Mouse (Mus musculus) right cerebral cortex, postnatal 4 days (tissue): Measurements from ENCODE around the gene Uggt1.

Experiments
- DNase-seq: peaks from one replicate; pipeline ENCODE4 v3.0.0-alpha.2; 2022

Uggt1 gene

DNA sequence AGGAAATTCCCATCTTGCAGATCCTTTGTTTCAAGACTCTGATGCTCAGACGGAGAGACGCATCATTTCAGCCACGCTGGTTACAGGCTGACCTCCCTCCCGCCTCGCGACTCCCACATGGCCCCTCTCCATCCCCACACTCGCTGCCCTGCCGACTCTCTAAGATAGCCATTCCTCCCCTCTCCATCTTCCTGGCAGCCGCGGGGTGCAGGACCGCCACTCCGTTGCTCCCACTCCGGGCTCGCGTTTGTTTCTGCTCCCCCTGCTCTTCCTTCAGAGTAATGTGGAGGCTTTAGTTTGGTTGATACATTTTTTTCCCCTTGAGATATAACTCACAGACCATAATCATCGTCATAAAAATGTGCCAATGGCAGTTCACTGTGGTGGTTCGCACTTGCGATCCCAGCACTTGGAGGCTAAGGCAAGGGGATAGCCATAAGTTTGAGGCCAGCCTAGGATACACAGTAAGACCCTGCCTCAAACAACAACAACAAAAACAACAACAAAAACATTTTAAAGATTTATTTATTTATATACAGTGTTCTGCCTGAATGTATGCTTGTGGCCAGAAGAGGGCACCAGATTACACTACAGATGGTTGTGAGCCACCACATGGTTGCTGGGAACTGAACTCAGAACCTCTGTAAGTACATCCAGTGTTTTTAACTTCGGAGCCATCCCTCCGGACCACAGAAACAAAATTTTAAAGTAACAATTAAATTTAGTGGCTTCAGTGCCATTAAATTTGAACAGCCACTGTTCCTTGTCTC is 11.5 kb upstream of the Uggt1 start:
- no peak for DNase-seq

DNA sequence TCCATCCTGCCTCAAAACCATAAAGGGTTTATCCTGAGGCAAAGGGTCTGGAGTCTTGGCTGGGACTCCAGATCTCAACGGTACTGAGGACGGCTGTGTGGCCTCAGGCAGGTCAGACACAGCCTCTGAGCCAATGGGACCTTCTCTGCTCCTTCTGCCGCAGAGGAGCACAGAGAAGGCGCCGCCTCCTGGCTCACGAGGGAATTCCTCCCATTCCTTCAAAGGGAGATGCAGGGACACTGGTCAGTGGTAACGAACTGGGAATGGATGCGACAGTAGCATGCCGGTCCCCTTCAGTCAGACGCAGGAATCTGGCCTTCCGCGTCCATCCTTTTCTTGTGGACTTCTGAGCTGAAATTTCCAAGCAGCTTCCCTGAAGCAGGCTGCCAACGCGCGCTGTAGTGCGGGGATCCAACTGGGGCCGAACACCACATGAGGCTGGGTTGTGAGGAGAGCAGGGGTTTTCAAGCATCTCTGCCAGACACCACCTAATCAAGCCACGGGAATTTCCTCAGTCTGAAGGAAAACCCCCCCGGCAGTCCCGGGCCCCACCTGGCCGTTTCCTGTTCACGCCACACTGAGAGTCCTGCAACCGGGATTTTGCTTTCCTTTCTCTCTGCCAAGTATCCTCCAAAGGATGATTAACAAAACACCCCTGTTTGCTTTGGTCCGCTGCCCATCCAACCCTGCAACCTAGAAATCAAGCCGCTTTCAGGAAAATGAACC is 10.3 kb upstream of the Uggt1 start:
- peak; percentile 40 for DNase-seq

DNA sequence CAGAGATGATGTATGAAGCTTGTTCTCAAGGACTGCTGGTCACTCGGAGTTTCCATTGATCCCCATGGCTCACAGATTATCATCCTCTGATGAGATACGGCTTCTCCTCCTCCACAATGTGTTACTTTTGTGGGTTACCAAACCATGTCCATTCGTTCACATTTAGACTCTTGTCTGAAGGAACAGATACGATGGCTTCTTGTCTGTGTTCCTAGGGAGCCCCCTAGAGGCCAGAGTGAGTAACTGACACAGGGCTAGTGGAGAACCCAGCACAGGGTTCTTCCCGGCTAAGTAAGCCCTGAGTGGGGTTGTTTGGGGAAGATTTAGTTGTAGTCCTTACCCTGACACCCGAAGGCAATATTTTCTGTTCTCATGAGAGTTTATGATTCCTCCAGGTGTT is 8.3 kb upstream of the Uggt1 start:
- DNase-seq, result peak; percentile 40

DNA sequence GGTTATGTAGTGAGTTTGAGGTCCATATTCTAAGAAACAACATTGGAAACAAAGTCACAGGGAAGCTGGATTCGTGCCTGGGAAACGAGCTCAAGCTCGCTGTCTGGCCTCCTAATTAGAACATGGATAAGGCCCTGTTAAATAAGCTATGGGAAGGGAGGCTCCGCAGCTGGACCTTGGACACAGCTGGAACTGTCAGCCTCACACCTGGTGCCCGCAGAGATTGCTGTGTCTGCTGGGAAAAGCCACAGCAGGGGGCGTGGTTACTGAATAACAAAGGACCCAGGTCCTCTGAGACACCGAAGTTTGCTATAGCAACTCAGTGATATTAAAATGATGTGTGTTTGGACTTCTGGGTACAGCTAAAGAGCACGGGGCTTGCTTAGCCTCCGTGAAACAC is 6.9 kb upstream of the Uggt1 start:
- DNase-seq, result no peak

DNA sequence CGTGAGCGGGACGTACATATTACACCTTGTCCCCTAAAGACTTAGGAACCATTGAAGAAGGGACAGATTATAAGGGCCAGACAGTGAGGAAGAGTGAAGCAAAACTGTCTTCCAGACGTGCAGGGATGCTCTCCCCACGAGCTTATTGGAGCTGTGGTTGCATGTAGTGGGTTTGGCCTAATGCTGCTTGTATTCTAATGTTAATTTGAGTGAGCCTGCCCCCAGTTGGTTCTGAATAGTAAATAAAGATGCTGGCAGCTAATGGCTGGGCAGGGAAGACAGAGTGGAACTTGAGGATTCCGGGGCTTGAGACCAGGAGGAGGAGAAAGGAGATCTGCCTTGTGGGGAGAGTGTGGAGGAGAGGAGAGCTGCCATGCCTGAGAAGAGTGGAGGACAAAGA is 2.2 kb upstream of the Uggt1 start:
- DNase-seq, result no peak

DNA sequence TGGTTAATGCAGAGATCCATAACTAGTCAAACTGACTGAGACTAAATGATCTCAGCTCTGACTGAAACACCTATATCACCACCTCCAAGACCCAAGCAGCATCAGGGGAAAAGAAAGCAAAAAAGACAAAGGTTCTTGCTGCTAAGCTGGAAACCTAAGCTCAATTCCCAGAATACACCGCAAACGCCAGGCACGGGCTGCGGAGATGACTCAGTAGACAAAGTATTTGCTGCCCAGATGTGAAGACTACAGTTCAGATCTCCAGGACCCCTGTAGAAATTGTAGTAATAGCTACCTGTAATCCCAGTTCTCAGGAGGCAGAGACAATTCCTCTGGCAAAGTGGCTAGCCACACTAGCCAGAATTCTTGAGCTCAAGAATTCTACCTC is 302 bp upstream of the Uggt1 start:
- DNase-seq, result no peak

DNA sequence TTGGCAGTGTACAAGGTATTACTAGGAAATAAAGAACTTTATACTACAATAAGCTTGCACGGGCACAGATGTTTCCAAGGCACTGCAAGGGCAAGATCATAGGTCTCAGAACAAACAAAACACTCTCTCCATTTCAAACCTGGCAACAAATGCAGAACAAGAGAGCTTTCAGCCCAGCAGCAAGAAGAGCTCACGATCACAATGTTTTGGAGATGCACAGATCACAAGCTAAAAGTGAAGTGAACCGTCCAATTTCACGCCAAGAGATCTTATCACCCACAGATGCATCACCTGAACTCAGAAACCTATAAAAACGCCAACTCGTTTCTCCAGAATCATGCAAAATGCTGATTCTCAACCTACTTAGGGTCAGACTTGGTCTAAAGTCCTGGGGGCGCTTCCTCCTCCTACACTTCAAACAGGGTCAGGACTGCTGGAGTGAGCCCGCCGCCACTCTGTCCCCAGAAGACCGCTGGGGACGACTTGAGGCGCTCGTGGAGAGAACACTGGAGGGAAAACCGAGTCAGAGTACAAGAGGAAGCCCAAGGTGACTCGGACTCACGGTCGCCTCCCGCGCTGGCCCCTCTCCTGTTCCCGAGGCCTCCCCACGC is 968 bp downstream of the Uggt1 start:
- DNase-seq, result no peak

DNA sequence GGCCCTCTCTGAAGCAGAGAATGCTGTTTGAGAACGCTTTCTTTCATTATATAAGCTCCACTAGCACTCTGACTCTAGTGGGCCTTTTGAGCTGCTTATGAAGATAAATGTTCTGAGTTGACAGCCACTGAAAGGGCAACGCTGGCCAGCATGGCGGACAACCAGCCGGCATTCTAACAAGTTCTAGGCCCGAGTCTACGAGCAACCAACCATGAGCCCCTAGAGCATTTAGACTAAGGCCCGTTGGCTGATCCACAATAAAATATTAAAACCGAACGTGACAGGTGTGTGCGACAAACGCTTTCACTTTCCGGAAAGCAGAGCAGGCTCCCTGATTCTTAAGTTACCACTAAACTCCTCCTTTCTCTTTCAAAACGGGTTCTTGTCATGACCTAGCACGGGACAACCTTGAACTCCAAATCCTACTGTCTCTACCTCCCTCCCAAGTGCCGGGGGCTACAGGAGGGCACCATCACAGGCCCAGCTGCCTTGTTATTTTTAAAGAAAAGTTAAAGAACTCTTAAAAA is 2.6 kb downstream of the Uggt1 start:
- DNase-seq, result no peak

DNA sequence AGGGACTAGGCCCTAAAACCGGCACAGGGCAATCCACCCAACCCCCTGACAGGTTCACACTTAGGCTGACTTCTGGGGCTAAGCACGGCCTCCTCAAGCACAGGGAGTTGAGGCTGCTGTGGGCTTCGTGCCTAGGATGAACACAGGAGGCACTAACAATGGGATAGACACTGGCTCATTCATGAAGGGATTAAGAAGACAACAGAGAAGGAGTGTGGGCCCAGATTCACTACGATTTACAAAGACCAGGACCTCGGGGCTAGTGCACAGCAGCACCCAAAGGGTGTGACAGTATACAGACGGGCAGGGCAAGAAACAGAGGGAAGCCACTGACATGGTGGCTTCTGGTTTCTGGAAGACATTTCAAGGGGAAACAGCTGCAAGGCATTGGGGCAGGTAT is 4.3 kb downstream of the Uggt1 start:
- DNase-seq, result no peak

DNA sequence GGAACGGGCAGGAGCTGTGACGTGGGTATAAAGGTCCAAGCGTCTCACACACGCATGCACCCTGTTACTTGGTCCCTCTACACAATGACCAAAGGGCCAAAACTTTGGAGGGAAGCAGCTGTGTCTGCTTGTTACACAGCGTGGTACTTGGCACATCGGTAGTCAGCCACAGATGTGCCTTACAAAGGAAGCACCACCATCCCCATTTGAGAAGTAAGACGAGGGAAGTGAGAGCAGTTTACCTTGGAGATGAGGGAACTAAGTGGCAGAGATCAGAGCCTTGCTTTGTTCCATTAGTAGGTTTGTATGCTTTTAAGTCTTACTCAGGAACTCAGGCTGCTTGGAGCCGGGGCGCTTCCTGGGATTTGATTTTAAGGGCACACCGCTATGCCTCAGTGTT is 5.1 kb downstream of the Uggt1 start:
- no peak for DNase-seq

DNA sequence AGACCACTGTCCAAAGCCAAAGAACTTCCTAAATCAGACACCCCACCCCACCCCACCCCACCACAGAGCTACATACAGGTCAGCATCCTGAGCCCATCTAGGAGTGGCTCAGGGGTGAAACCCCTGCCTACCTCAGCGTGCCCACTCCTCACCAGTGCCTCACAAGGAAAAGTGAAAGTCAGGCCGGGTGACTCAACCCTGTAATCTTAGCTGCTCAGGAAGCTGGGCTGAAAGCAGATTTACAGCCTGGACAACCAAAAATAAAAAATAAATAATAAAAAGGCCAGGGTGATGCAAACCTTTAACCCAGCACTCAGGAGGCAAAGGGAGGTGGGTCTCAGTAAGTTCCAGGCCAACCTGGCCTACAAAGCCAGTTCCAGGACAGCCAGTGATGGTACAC is 8.7 kb downstream of the Uggt1 start:
- no peak for DNase-seq

DNA sequence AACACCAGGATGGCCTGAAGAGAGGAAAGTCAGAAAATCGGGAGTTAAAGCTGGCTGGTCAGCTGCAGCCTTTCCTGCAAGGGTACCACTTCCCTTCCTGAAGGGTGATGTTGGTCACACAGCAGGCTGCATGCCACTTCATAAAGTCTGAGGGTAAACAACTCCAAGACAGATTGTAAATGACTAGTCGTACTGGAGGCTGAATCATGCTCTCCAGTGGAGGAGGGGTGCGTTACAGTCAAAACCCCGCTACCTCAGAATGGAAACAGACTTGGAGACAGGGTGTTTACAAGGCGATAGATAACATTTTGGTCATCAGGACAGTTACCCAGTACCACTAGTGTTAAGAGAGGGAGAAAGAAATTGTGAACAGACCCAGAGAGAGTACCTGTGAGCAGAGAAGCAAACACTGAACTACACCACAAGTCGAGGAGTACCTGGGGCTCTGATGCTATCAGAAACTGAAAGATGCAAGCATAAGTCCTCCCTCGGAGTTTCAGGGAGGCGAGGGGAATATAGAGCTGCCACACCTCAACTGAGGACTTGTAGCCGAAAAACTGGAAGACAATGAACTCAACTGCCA is 9.4 kb downstream of the Uggt1 start:
- no peak for DNase-seq

DNA sequence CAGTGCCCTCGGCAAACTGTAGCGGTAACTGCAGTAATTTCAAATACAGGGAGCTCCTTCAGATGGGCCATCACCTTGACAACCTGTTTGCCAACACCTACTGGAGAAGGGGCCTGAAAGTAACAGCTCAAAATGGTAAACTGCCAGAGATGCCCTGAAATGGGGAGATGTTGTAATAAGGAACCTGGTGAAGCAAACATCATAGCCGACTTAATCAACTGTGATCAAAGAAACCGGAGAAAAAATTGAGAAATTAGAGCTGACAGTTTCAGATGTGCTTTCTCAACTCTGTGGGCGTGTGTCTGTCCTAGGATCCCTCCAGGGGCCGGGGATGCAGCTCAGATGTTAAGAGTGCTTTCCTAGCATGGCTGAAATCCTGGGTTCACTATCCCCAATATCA is 11.3 kb downstream of the Uggt1 start:
- DNase-seq, result no peak

DNA sequence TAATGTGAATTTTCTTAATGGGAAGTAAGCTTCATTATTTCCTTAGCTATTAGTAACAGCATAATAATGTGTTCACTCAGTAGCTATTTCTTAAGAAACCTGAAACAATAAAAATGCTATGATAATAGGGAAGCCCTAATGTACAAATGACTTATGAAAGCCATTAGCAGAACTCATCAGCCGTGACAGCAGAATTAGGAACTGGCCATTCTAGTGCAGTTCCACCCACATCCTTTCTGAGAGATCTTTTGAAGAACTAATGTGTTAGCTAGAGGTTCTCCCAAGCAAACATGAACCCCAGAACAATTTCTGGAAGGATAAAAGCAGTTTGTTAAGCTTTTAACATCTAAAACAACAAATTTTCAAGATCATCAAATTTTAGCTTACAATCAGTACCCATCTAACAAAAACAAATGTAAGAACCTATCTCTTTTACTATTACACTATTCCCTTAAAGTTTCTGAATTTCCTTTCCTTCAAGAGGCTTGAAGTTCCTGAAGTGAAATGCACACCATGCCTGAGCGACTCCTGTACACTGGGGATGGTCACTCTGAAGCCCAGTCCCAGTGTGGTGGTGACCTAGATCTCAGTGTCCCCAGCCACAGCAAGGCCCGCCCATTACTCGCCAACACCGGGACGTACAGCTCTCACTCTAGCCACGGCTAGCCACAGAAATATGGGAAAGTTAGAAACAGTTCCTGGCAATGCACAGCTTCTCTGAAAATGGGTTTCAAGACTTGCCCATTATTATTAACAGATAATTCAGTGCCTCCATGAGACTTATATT is 13.4 kb downstream of the Uggt1 start:
- no peak for DNase-seq

DNA sequence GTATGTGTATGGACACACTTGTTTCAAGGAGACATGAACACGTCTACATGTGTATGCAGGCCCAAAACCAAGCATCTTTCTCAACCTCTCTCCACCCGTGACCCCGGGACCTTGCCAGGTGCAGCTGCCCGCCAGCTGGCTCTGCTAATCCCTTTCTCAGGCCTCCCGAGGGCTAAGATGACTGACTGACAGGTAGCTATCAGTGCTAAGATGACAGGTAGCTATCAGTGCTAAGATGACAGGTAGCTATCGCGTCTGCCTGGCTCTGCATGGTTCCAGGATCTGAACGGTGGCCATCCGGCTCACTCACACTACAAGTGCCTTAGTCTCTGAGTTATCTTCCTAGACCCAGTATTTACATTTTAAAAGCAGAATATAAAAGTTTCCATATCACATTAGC is 16.1 kb downstream of the Uggt1 start:
- no peak for DNase-seq

DNA sequence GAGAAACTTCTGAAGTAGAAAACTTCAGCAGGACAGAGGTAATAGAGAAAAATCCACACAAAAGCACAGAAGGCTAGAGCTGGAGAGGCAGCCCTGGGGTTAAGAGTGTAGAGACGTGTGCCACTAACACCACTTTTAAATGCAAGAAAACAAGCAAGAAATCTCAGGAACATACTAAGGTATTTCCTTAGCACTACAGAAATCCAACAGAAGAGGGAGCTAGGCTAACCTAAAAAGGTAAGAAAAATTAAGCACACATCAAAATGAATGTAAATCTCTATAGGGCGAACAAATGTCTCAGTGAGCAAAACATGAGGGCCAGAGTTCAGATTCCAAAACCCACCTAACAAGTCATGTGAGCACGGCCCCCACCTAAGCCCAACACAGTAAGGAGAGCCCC is 19.9 kb downstream of the Uggt1 start:
- DNase-seq, result no peak

DNA sequence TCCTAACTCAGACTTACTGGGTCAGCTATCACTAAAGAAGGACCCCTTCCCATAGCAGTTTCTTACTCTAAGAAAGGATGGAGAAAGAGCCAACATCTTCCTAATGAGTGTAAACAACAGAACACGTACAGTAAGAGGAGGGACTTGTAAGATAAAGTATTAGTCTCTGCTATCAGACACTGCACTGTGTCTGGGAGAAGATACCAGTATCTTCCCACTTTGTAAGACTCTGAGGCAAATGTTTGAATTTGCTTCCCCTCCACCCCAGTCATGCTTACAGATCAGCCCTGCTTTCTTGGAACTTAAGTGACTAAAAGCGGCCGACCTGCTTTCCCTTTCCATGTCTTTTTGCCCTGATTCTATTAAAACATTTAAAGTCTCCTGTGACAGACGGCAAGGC is 30.2 kb downstream of the Uggt1 start:
- no peak for DNase-seq

DNA sequence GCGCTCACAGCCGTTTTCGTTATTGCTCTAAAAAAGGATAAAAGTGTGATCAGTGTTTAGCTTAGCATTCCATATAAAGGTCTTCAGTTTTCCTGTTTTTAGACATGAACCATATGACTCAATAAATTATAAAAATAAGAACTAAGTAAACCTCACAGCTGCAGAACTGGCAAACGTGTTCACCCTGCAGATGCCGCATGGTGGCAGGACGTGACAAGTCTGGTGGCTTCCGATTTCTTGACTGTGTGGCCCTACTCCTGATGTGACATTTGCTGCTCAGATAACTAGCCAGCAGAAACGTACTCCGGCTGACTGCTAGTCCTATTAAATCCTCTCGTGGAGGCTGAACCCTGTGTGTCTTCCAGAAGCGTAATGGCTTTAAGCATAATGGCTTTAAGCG is 42.8 kb downstream of the Uggt1 start:
- DNase-seq, result no peak

DNA sequence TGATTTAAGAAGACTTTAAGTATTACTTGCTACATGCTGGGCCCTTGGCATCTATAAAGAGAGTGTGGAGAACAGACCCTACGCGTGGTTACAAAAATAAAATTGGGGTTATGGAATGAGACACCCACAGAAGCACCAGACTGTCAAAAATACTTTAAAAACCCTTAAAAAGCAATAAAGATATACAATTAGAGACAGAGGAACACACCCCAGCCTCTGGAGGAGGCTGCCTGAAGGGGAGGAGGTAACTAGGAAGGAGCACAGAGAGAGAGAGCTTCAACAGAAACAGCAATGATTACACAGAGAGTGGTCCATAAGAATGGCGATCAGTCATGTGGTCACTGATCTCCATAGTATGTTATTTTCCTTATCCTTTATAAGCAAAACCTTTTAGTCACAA is 50.0 kb downstream of the Uggt1 start:
- no peak for DNase-seq

DNA sequence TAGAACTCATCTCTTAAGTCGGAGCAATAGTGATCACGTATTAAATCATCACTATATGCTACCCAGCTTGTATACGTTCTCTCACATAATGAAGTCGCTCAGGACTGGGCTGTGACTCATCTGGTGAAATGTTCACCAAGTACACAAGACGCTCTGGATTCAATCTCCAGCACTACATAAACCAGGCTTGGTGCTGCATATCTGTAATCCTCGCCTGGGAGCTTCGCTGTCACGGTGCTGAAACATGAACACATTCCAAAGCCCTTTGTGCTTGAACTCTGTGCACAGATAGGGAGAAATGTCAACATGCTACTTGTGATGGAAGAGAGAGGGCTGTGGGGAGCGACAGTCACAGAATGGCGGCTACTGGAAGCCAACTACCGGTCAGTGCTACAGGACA is 52.6 kb downstream of the Uggt1 start:
- DNase-seq, result no peak

DNA sequence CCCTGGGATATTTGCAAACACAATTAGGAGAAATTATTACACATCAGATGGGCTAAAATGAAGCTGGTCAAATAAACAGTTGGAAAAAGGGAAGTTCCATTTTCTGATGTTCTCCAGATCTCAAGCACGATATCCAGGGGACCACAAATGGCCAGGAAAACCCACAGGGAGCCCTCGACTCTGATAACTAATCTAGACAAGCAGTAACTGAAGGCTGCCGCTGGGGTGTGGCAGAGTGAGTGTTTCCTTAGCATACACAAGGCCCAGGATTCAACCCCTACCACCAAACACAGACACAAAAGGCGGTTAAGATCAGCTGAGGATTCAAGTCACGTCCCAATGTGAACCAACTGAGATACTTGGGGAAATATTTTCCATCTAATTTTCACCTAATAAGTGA is 64.5 kb downstream of the Uggt1 start:
- DNase-seq, result no peak

DNA sequence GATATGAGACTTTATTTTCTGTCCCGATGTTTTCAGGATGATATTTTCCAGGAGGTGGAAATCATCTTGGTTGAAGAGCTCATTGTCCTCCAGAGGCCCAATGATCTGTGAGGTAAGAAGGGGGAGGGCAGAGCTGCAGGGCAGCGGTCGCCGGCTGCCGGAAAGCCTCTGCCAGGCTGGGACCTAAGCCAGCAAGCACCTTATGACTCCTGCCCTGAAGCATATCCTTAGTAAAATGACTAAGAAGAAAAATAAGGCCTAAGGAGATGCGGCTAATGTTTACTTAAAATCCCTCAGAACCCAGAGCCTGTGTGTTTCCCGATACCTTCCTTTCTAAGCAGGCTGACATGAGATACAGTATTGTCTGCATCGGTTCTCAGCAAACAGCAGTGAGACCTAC is 71.1 kb downstream of the Uggt1 start:
- DNase-seq, result no peak

DNA sequence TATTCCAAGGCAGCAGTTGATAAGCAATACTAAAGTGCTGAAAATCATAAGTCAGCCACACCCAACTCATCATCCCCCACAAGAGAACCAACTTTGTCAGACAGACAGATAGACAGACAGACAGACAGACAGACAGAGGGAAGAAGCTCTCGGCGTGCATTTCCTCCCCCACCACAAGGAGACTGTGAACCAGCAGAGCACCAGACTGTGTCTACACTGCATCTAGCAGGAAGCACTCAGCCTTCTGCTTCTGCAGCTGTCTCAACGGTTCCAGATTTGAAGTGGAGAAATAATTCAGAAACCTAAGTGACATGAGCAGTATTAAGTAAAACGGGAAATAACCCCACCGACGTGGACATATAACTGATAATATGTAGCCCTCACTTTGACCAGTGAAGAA is 71.6 kb downstream of the Uggt1 start:
- DNase-seq, result no peak
